Mouse (Mus musculus): ENCODE measurements around the gene Odc1.

Gene Odc1

DNA sequence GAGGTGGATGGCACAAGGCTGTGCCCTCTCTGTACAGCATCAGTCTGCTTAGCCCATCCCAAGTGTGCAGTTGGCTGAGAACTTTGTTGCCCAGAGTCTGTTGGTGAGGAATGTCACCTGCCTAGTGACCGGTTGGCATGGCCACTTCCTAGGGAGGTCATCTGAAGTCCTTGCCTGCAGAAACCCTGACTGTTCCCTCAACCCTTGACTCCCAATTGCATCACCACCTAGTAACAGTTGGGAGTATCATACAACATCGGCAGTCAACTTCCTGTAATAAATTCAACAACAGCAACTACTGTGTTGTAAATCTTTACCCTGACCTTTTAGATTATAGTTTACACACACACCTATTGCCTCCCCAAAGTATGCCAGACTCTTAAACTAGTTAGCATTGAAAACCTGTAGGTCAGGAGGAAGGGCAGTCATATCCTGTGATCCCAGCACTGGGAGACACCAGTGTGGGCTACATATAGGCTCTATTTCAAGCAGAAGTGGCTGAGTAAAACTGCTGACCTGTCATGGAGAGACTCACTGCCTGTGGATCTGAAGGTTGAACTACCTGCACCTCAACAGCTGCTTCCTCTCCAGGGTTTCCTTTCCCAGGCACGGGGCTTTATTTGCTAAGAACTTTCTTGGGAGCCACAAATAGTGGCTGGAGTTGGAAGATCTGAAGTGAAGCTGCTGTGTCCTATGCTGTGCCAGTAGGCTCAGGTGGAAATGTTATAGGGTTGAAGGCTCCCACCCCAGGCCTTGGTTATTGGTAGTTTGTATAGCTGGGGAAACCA lies 6.8 kb downstream of the Odc1 start:
- DNase-seq, result no peak

GRCm38 (mm10) chr12:17552420-17552819 lies 7.8 kb downstream of the Odc1 start:
- DNase-seq, result no peak

- no peak for DNase-seq
Measured at GRCm38 (mm10) chr12:17552949-17553348, 8.4 kb downstream of the Odc1 start.

DNA sequence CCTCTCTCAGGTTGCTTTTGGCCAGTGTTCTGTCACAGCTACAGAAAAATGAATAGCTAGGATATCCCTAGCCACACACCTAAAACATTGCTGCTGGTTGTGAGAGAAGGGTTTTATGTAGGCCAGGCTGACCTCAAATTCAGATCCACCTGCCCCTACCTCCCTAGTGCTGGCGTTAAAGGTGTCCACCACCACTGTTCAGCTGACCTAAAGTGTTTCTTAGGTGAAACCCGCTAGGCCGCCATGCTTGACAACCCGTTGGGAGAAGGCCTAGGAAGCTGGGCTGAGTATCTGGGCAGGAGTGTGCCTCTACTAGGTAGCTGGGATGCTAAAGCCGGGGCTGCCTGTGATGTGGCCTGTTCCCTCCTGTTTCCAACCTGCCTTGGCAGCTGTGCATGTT lies 9.0 kb downstream of the Odc1 start:
- DNase-seq, result no peak

DNA sequence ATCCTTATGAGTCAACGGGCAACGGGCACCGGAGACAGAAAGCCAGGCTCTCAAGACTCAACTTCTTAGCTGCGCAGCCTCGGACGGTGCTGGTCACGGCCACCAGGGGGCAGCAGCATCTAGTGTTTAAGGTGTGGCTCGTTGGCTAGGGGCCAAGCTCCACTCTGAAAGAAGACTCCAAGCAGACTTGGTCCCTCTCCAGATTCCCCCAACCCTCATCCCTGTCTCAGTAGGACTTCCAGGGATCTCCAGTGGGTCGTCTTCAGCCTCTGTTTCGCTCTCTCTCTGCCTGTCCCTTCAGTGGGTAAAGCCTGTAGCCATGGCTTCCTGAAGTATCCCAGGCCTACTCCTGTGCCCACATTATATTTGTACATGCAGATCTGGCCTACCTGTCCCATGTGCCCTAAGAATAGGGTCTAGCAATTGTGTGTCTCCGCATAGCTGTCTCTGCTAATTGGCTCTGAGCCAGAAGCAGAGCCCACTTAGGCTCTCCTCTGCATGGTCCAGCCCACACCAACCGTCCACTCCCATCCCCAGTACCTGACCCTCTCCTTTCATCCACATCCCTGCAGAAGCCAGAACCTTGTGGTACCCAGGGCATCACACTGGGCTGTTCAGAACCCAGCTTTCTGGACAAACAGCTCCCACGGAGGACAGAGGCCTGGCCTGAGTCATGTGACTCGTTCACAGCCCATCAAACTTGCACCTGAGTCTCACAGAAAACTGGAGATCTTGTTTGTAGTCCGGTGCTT lies 9.8 kb downstream of the Odc1 start:
- peak; percentile 95 for DNase-seq

- peak; percentile 88 to 90 for DNase-seq
Measured at GRCm38 (mm10) chr12:17556430-17557343, 12.1 kb downstream of the Odc1 start.

- no peak for DNase-seq
Measured at GRCm38 (mm10) chr12:17557344-17557966, 12.9 kb downstream of the Odc1 start.

DNA sequence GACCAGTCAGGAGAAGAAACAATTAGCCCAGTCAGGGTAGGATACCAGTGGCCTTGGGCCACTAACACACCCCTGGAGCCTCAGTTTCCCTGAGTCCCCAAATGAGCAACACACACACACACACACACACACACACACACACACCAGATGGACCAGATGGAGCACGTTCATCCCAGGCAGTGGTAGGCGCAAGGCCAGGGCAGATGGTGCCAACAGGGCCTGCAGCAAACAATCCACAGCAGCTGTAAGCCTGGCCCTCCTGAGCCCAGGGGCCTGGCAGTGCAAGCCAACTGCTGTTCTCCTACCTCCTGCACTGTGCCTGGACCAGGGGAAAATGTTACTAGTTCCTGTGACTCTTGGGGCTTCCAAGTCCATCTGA lies 13.4 kb downstream of the Odc1 start:
- no peak for DNase-seq

- DNase-seq, result no peak
Measured at GRCm38 (mm10) chr12:17562396-17562795, 17.8 kb downstream of the Odc1 start.

DNA sequence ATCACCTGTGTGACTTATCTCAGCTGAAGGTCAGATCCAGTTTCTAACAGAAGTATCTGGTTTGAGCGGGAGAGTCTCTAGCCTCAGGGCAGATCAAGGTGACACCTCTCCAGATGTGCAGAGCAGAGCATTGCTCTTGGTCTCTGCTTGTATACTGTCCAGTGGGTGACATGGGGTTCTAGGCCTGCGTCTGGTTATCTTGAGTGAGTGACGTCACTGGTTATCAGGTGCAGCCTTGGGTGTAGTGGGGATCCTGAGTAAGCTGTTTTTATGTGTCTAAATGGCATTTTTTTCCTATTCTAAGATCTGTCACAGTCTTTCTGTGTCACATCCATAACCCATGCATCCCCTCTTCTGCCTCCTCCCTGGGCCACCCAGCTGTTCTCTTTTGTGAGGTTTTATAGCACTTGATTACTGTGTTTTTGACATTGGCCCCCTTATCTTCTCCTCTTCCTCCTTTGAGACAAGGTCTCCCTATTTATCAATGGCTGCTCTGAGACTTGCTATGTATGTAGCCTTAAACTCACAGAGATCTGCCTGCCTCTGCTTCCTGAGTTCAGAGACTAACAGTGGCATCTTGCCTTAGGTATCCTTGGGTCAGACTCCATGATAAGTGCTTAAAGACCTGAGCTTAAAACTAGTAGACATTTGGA lies 20.9 kb downstream of the Odc1 start:
- no peak for DNase-seq

DNA sequence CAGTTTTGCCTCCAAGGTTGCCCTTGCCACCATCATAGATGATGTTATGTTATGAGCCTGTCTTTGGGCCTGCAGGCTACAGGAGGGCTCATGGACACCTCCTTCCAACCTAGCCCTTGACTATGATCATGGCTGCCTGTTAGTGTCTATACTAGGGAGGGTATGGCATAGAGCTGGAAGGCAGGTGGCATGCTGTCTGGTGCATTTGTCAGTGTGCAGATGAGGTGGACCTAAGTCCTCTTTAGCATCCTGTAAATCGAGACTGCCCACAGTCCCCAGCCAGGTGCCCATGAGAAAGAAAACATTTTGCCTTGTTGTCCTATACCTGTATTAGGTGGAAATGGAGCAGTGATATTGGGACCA lies 21.4 kb downstream of the Odc1 start:
- DNase-seq, result no peak

DNA sequence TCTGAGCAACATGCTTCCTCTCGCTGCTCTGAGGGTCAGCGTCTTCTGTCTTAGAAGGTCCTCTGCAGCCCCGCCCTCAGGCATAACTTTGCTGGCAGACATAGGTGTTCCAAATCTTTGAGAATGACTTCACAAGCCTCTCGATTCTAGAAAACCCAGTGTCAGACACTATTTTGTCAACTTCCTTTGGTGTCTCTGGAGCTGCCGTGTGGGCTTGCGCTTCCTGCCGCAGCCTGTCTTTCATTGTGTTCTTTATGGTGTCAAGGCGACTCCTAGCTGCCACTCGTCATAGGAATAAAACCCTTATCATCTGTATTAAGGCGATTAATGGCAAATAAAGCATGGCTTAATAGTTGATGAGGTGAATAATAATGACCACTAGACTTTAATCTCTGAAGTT lies 24.0 kb downstream of the Odc1 start:
- DNase-seq, result no peak

GRCm38 (mm10) chr12:17574591-17574990 lies 30.0 kb downstream of the Odc1 start:
- DNase-seq, result no peak

- DNase-seq, result no peak
Measured at GRCm38 (mm10) chr12:17575156-17575910, 30.7 kb downstream of the Odc1 start.

DNA sequence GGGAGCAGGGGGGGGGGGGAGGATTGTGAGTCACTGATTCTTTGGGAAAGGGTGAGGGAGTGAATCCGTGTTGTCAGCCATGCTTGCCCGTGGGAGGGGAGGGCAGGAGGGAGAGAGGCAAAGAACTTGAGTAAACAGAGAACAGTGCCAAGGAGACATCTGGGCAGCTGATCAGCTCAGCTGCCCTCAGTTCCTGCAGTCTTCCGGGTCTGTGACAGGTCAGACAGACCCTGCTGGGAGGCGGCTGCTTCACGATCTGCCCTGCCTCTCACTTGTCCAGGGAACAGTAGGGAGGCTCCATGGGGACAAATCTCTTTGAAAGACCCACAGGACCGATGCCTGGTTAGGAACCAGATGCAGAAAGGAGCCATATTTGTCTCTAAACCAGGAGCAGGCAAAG lies 31.4 kb downstream of the Odc1 start:
- DNase-seq, result peak; percentile 50 to 69

DNA sequence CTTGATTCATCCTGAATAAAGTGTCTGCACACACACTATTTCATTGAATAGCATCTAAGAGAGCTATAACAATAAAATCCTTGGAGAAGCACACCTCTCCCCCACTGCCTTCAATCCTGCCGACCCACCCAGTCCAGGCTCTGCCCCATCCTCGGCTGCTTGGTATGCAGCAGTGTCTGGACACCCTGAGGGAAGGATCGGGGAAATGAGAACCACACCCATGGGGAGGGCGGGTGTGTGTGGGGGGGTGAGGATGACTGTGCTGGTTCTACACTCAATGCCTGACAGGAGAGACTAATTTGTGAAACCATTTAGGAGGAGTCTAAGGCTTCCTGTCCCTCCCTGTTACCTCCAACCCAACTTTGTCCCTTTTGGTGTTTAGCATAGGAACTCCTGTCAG lies 34.0 kb downstream of the Odc1 start:
- DNase-seq, result no peak

GRCm38 (mm10) chr12:17581001-17581400 lies 36.4 kb downstream of the Odc1 start:
- DNase-seq, result no peak

GRCm38 (mm10) chr12:17582406-17582805 lies 37.8 kb downstream of the Odc1 start:
- DNase-seq, result no peak

- DNase-seq, result peak; percentile 18 to 45
Measured at GRCm38 (mm10) chr12:17583860-17584259, 39.3 kb downstream of the Odc1 start.

- no peak for DNase-seq
Measured at GRCm38 (mm10) chr12:17586011-17586410, 41.4 kb downstream of the Odc1 start.

DNA sequence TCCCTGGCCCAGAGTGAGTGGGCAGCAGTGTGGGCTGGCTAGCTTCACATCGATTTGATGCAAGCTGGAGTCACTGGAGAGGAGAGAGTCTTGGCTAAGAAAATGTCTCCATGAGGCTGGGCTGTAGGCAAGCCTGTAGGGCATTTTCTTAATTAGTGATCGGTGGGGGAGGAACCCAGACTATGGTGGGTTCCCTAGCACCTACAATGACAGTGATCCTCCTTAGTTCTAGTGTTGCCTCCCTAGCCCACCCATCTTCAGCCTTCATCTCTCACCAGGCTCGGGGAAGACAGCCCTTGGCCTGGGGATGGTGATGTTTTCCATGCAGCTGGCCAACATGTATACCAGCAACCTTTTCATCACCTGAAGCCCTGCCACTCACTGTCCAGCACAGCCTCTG lies 43.8 kb downstream of the Odc1 start:
- DNase-seq, result no peak

Data from kidney, postnatal 4 days (tissue).